Mouse (Mus musculus): ENCODE measurements at regions not wholly inside any gene's neighbourhood (a gene's known extent, or its start where the extent isn't known, plus 50 kb on each side); places are given as distances from the start of the nearest gene placed in this dataset.
"Not testable (repeated sequence)": the region's sequence is repeated elsewhere in the genome, so short reads cannot be mapped to it uniquely, and the experiment has no call there.

GRCm38 (mm10) chr1:150160314-150160713 is 60.5 kb downstream of the Ptgs2 start:
- no peaks in the 10 kb centered on the region for H3K36me3 ChIP-seq
- ATAC-seq: no peak
- H3K27ac ChIP-seq: no peak overlapping the region
- no peaks in the 10 kb centered on the region for H3K27me3 ChIP-seq
- no peak overlapping the region for H3K4me3 ChIP-seq (replicated peaks)
- H3K4me2 ChIP-seq (replicated peaks): no peak overlapping the region
- no peaks in the 10 kb centered on the region for H3K9me3 ChIP-seq
- no peaks in the 10 kb centered on the region for H3K4me1 ChIP-seq (replicated peaks)
- no peak overlapping the region for H3K9ac ChIP-seq (replicated peaks)
- WGBS: 82% methylated on average over 2 of the region's 2 CpGs

GRCm38 (mm10) chr1:150164890-150165596 is 65.2 kb downstream of the Ptgs2 start:
- Histone ChIP-seq H3K9me3 (no peaks in the 10 kb centered on the region), H3K36me3 (no peaks in the 10 kb centered on the region), H3K4me2 (replicated peaks) (no peak overlapping the region), H3K4me1 (replicated peaks) (no peaks in the 10 kb centered on the region), H3K9ac (replicated peaks) (no peak overlapping the region), H3K27ac (no peak overlapping the region), H3K27me3 (no peaks in the 10 kb centered on the region), H3K4me3 (replicated peaks) (no peak overlapping the region)
- no peak for ATAC-seq
- WGBS: 75% methylated on average over 17 of the region's 17 CpGs

- Histone ChIP-seq H3K4me3 (replicated peaks) (no peak overlapping the region), H3K27ac (no peak overlapping the region), H3K27me3 (no peaks in the 10 kb centered on the region), H3K4me1 (replicated peaks) (no peaks in the 10 kb centered on the region), H3K9ac (replicated peaks) (no peak overlapping the region), H3K9me3 (no peaks in the 10 kb centered on the region), H3K36me3 (no peaks in the 10 kb centered on the region), H3K4me2 (replicated peaks) (no peak overlapping the region)
- ATAC-seq: no peak
- 91% methylated on average over 7 of the region's 7 CpGs for WGBS
Measured at GRCm38 (mm10) chr1:150165597-150165973, 65.8 kb downstream of the Ptgs2 start.

- H3K4me3 ChIP-seq (replicated peaks): no peak overlapping the region
- H3K36me3 ChIP-seq: no peaks in the 10 kb centered on the region
- H3K27ac ChIP-seq: no peak overlapping the region
- no peaks in the 10 kb centered on the region for H3K4me1 ChIP-seq (replicated peaks)
- H3K9ac ChIP-seq (replicated peaks): no peak overlapping the region
- H3K27me3 ChIP-seq: no peaks in the 10 kb centered on the region
- no peaks in the 10 kb centered on the region for H3K9me3 ChIP-seq
- H3K4me2 ChIP-seq (replicated peaks): no peak overlapping the region
- no peak for ATAC-seq
Measured at GRCm38 (mm10) chr1:150167172-150167571, 67.3 kb downstream of the Ptgs2 start.

- Histone ChIP-seq H3K4me2 (replicated peaks) (no peak overlapping the region), H3K9ac (replicated peaks) (no peak overlapping the region), H3K4me1 (replicated peaks) (no peaks in the 10 kb centered on the region), H3K27ac (no peak overlapping the region), H3K9me3 (no peaks in the 10 kb centered on the region), H3K27me3 (no peaks in the 10 kb centered on the region), H3K4me3 (replicated peaks) (no peak overlapping the region), H3K36me3 (no peaks in the 10 kb centered on the region)
- 85% methylated on average over 3 of the region's 3 CpGs for WGBS
- ATAC-seq: no peak
Measured at GRCm38 (mm10) chr1:150174204-150174603, 74.4 kb downstream of the Ptgs2 start.

- Histone ChIP-seq H3K4me3 (replicated peaks) (no peak overlapping the region), H3K36me3 (no peaks in the 10 kb centered on the region), H3K27ac (no peak overlapping the region), H3K27me3 (no peaks in the 10 kb centered on the region), H3K4me2 (replicated peaks) (no peak overlapping the region), H3K4me1 (replicated peaks) (no peaks in the 10 kb centered on the region), H3K9ac (replicated peaks) (no peak overlapping the region), H3K9me3 (no peaks in the 10 kb centered on the region)
- no peak for ATAC-seq
- 94% methylated on average over 1 of the region's 1 CpGs for WGBS
Measured at GRCm38 (mm10) chr1:150177029-150177740, 77.4 kb downstream of the Ptgs2 start.

- 90% methylated on average over 2 of the region's 2 CpGs for WGBS
- no peaks in the 10 kb centered on the region for H3K36me3 ChIP-seq
- H3K27ac ChIP-seq: no peak overlapping the region
- no peak overlapping the region for H3K9ac ChIP-seq (replicated peaks)
- no peaks in the 10 kb centered on the region for H3K27me3 ChIP-seq
- H3K4me2 ChIP-seq (replicated peaks): no peak overlapping the region
- H3K9me3 ChIP-seq: no peaks in the 10 kb centered on the region
- no peak overlapping the region for H3K4me3 ChIP-seq (replicated peaks)
- no peaks in the 10 kb centered on the region for H3K4me1 ChIP-seq (replicated peaks)
- ATAC-seq: no peak
Measured at GRCm38 (mm10) chr1:150202022-150202421, 102.2 kb downstream of the Ptgs2 start.

- no peak overlapping the region for H3K27ac ChIP-seq
- no peaks in the 10 kb centered on the region for H3K4me1 ChIP-seq (replicated peaks)
- H3K27me3 ChIP-seq: no peaks in the 10 kb centered on the region
- no peak overlapping the region for H3K4me3 ChIP-seq (replicated peaks)
- no peak for ATAC-seq
- H3K36me3 ChIP-seq: no peaks in the 10 kb centered on the region
- H3K9ac ChIP-seq (replicated peaks): no peak overlapping the region
- H3K9me3 ChIP-seq: no peaks in the 10 kb centered on the region
- H3K4me2 ChIP-seq (replicated peaks): no peak overlapping the region
Measured at GRCm38 (mm10) chr1:150212454-150212853, 106.8 kb upstream of the Pdc start.

GRCm38 (mm10) chr1:150216672-150217071 is 102.5 kb upstream of the Pdc start:
- ATAC-seq: no peak
- Histone ChIP-seq H3K4me2 (replicated peaks) (no peak overlapping the region), H3K36me3 (no peaks in the 10 kb centered on the region), H3K27me3 (no peaks in the 10 kb centered on the region), H3K27ac (no peak overlapping the region), H3K9ac (replicated peaks) (no peak overlapping the region), H3K9me3 (no peaks in the 10 kb centered on the region), H3K4me1 (replicated peaks) (no peaks in the 10 kb centered on the region), H3K4me3 (replicated peaks) (no peak overlapping the region)
- 86% methylated on average over 3 of the region's 3 CpGs for WGBS

GRCm38 (mm10) chr1:150218802-150219201 is 100.4 kb upstream of the Pdc start:
- H3K9ac ChIP-seq (replicated peaks): no peak overlapping the region
- H3K4me2 ChIP-seq (replicated peaks): no peak overlapping the region
- 86% methylated on average over 2 of the region's 2 CpGs for WGBS
- no peaks in the 10 kb centered on the region for H3K36me3 ChIP-seq
- H3K4me3 ChIP-seq (replicated peaks): no peak overlapping the region
- H3K27me3 ChIP-seq: no peaks in the 10 kb centered on the region
- no peak for ATAC-seq
- no peaks in the 10 kb centered on the region for H3K4me1 ChIP-seq (replicated peaks)
- H3K27ac ChIP-seq: no peak overlapping the region
- no peaks in the 10 kb centered on the region for H3K9me3 ChIP-seq

GRCm38 (mm10) chr1:150225529-150225928 is 93.7 kb upstream of the Pdc start:
- no peak overlapping the region for H3K4me3 ChIP-seq (replicated peaks)
- 88% methylated on average over 6 of the region's 6 CpGs for whole genome bisulfite sequencing

GRCm38 (mm10) chr1:150239504-150239903 is 79.7 kb upstream of the Pdc start:
- H3K4me3 ChIP-seq (replicated peaks); H3K27ac ChIP-seq; ATAC-seq; H3K4me2 ChIP-seq (replicated peaks); H3K9me3 ChIP-seq; H3K9ac ChIP-seq (replicated peaks); H3K27me3 ChIP-seq; H3K36me3 ChIP-seq; H3K4me1 ChIP-seq (replicated peaks): not testable (repeated sequence)
- 83% methylated on average over 1 of the region's 1 CpGs for WGBS

More at GRCm38 (mm10) chr1:150225529-150225928, 93.7 kb upstream of the Pdc start:
- Histone ChIP-seq H3K27ac (no peak overlapping the region), H3K4me1 (replicated peaks) (no peaks in the 10 kb centered on the region), H3K27me3 (no peaks in the 10 kb centered on the region), H3K9me3 (no peaks in the 10 kb centered on the region), H3K9ac (replicated peaks) (no peak overlapping the region), H3K4me2 (replicated peaks) (no peak overlapping the region), H3K36me3 (no peaks in the 10 kb centered on the region)
- ATAC-seq: no peak

- Histone ChIP-seq H3K27ac (no peak overlapping the region), H3K4me2 (replicated peaks) (no peak overlapping the region), H3K9ac (replicated peaks) (no peak overlapping the region), H3K4me1 (replicated peaks) (no peaks in the 10 kb centered on the region), H3K36me3 (no peaks in the 10 kb centered on the region), H3K4me3 (replicated peaks) (no peak overlapping the region), H3K9me3 (no peaks in the 10 kb centered on the region), H3K27me3 (no peaks in the 10 kb centered on the region)
- WGBS: 87% methylated on average over 3 of the region's 3 CpGs
- no peak for ATAC-seq
Measured at GRCm38 (mm10) chr1:150240110-150240509, 79.1 kb upstream of the Pdc start.
